Mouse (Mus musculus) stomach, postnatal 0 days (tissue): ENCODE data around the gene Spata1. TPM values are rescaled to one million over a fixed set of nuclear protein-coding genes. Genes with fewer than 3 reads are reported as not detected.

Experiments
- ATAC-seq: fragments of 200-750 bp; cut with Nextera tagmentation; 2 replicates; pipeline ENCODE4 v1.8.0; 2017; ENCODE audit not compliant: low FRiP score, low TSS enrichment
- DNase-seq: peaks from one replicate; pipeline ENCODE4 v3.0.0-alpha.2; 2016; ENCODE audit warnings: low spot score
- H3K27ac ChIP-seq: fragments of 300-500 bp; sonication (generic); replicated peaks from 2 replicates; pipeline ENCODE4 v1.5.1; 2014; ENCODE audit warnings: mild to moderate bottlenecking, control low read depth
- H3K27me3 ChIP-seq: fragments of 300-500 bp; sonication (generic); 2 replicates; pipeline ENCODE4 v1.6.1; 2014; ENCODE audit warnings: low read length; ENCODE audit not compliant: control insufficient read depth, insufficient read depth
- H3K36me3 ChIP-seq: fragments of 300-500 bp; sonication (generic); 2 replicates; pipeline ENCODE4 v1.6.1; 2014; ENCODE audit warnings: low read length, mixed read lengths; ENCODE audit not compliant: control insufficient read depth, insufficient read depth
- H3K4me1 ChIP-seq: fragments of 300-500 bp; sonication (generic); replicated peaks from 2 replicates; pipeline ENCODE4 v1.6.1; 2014; ENCODE audit warnings: antibody characterized with exemption; ENCODE audit not compliant: control insufficient read depth, insufficient read depth
- H3K4me2 ChIP-seq: fragments of 300-500 bp; sonication (generic); replicated peaks from 2 replicates; pipeline ENCODE4 v1.6.1; 2014; ENCODE audit warnings: low read depth, mild to moderate bottlenecking, control low read depth, moderate library complexity
- H3K4me3 ChIP-seq: fragments of 300-500 bp; sonication (generic); 2 replicates; pipeline ENCODE4 v1.5.1; 2014; ENCODE audit warnings: low read depth, low read length, control low read depth
- H3K9ac ChIP-seq: fragments of 300-500 bp; sonication (generic); 2 replicates; pipeline ENCODE4 v1.6.1; 2014; ENCODE audit warnings: mild to moderate bottlenecking, low read length, control low read depth, mixed read lengths
- H3K9me3 ChIP-seq: fragments of 300-500 bp; sonication (generic); 2 replicates; pipeline ENCODE4 v1.6.1; 2016; ENCODE audit warnings: low read length; ENCODE audit not compliant: control insufficient read depth
- CTCF ChIP-seq: IDR thresholded peaks from 2 replicates; pipeline ENCODE4 v1.5.1; 2016; ENCODE audit warnings: antibody characterized with exemption, low read depth, mild to moderate bottlenecking, moderate library complexity
- EP300 ChIP-seq: optimal IDR thresholded peaks from 2 replicates; pipeline ENCODE3; 2016; ENCODE audit warnings: antibody characterized with exemption
- WGBS: fragments of 180-500 bp; shearing (Covaris S2); extraction: QIAGEN DNeasy Blood & Tissue Kit; methylation state at CpG from one replicate; pipeline ENCODE4 v1.1.7; 2014; 5-methylcytosine and 5-hydroxymethylcytosine counted together
- polyA plus RNA-seq: library from polyadenylated mRNA; unstranded; fragments of >200 nt; fragmentation: Nextera tagmentation; extraction: Ambion mirVana; gene quantifications from 2 replicates; pipeline ENCODE4 v1.2.1, GENCODE M21; 2015

The Spata1 gene
- polyA plus RNA-seq, 1 experiment from 2014 or later: 1.1 TPM

- no peaks in the 10 kb centered on the region for H3K36me3 ChIP-seq
- DNase-seq (no peak), ATAC-seq (no peak)
- no peak overlapping the region for H3K4me3 ChIP-seq
- H3K27ac ChIP-seq: no peak overlapping the region
- H3K9me3 ChIP-seq: no peaks in the 10 kb centered on the region
- no peaks in the 10 kb centered on the region for H3K4me1 ChIP-seq
- no peaks in the 10 kb centered on the region for H3K27me3 ChIP-seq
- no peak overlapping the region for H3K4me2 ChIP-seq
- no peak overlapping the region for H3K9ac ChIP-seq
- TF ChIP-seq CTCF (no peak), EP300 (no peak)
These were observed 25.8 kb downstream of the Spata1 start for GRCm38 (mm10) chr3:146473741-146474140.

- no peak for TF ChIP-seq EP300
- TF ChIP-seq CTCF: no peak
- no peak overlapping the region for H3K27ac ChIP-seq
- H3K9ac ChIP-seq: no peak overlapping the region
- 60% methylated on average over 4 of the region's 4 CpGs for whole genome bisulfite sequencing
- no peak overlapping the region for H3K4me2 ChIP-seq
- H3K27me3 ChIP-seq: no peaks in the 10 kb centered on the region
- H3K4me1 ChIP-seq: no peaks in the 10 kb centered on the region
- H3K4me3 ChIP-seq: no peak overlapping the region
- DNase-seq (no peak), ATAC-seq (no peak)
- H3K9me3 ChIP-seq: no peaks in the 10 kb centered on the region
- H3K36me3 ChIP-seq: no peaks in the 10 kb centered on the region
These were observed 26.9 kb downstream of the Spata1 start for GRCm38 (mm10) chr3:146472657-146473056.

DNA sequence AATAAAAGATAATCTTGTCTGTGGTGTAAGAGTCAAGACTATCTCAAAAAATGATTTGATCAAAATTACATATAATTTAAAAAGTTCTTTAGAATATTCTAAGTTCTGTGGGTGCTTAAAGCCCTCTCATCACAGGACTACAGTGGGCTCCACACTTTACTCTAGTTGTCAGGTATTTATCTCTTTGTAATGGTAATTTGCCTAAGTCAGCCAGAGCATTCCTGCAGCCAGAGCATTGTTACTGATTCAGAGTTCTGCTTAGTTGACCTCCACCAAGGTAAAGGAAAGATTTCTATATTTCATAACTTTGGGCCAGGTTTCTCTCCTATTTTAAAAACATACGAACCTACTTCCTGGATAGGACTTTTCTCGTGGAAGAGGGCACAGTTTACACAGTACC, 30.3 kb downstream of the Spata1 start:
- Histone ChIP-seq H3K27me3 (no peaks in the 10 kb centered on the region), H3K4me1 (no peaks in the 10 kb centered on the region), H3K27ac (no peak overlapping the region), H3K4me2 (no peak overlapping the region), H3K9ac (no peak overlapping the region), H3K9me3 (no peaks in the 10 kb centered on the region), H3K4me3 (no peak overlapping the region), H3K36me3 (no peaks in the 10 kb centered on the region)
- WGBS: 77% methylated on average over 2 of the region's 2 CpGs
- DNase-seq: no peak
- no peak for ATAC-seq
- TF ChIP-seq EP300: no peak
- no peak for TF ChIP-seq CTCF

- H3K36me3 ChIP-seq: no peaks in the 10 kb centered on the region
- no peaks in the 10 kb centered on the region for H3K4me1 ChIP-seq
- WGBS: 38% methylated on average over 2 of the region's 2 CpGs
- H3K27me3 ChIP-seq: no peaks in the 10 kb centered on the region
- TF ChIP-seq CTCF: peak; percentile 55
- TF ChIP-seq EP300: no peak
- no peak overlapping the region for H3K4me2 ChIP-seq
- no peaks in the 10 kb centered on the region for H3K9me3 ChIP-seq
- H3K27ac ChIP-seq: no peak overlapping the region
- no peak overlapping the region for H3K9ac ChIP-seq
- no peak for ATAC-seq
- no peak for DNase-seq
- H3K4me3 ChIP-seq: no peak overlapping the region
These were observed 36.6 kb downstream of the Spata1 start for GRCm38 (mm10) chr3:146462939-146463338.

- Histone ChIP-seq H3K36me3 (0 out of 2 replicates have a peak, but pooled peaks cover 5% of the 10 kb centered on the region), H3K9me3 (no peaks in the 10 kb centered on the region), H3K4me3 (no peak overlapping the region; the same call in 1 of the 2 replicates), H3K4me1 (no peaks in the 10 kb centered on the region), H3K27me3 (no peaks in the 10 kb centered on the region), H3K4me2 (no peak overlapping the region), H3K9ac (no peak overlapping the region), H3K27ac (no peak overlapping the region)
- no peak for ATAC-seq
- TF ChIP-seq EP300 (no peak), CTCF (no peak)
- no peak for DNase-seq
- WGBS: 84% methylated on average over 5 of the region's 5 CpGs
These were observed 48.2 kb downstream of the Spata1 start for GRCm38 (mm10) chr3:146451375-146451774.

DNA sequence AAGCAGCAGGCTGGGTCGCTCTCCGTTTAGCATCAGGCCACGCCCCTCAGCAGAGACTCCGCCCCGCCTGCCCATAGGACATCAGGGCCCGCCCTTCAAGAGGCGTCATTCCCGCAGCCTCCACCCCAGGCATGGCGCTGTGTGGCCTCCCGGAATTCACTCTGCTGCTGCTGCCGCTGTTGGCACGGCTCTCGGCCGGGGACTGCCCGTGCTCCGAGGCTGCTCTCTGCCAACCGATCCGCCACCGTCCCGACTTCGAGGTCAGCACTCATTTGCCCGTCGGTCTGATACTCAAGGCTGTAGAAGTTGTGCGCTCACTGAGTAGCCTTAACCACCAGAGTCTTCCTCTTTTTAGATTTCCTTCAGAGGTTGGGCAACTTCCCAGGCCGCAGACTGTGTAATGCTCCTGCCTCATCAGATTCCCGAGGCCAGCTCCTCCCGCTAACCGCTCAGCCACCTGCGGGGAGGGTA, 49.1 kb downstream of the Spata1 start:
- Histone ChIP-seq H3K9me3 (no peaks in the 10 kb centered on the region), H3K4me1 (no peaks in the 10 kb centered on the region), H3K4me3 (peak overlapping the region; percentile 55), H3K36me3 (0 out of 2 replicates have a peak, but pooled peaks cover 2% of the 10 kb centered on the region), H3K4me2 (peak overlapping the region; percentile 62), H3K9ac (peak overlapping the region; percentile 73), H3K27me3 (no peaks in the 10 kb centered on the region), H3K27ac (peak overlapping the region; percentile 87)
- TF ChIP-seq CTCF (peak; percentile 62), EP300 (no peak)
- DNase-seq (peak; percentile 95), ATAC-seq (peak; percentile 100)
- WGBS: 1% methylated on average over 29 of the region's 29 CpGs
